In genomic region chr13:54948531-54949493, GRCm38 (mm10) we compare ENCODE assay signal across 9 mouse cellular contexts. TPM values are rescaled to one million over a fixed set of nuclear protein-coding genes. Genes with fewer than 3 reads are reported as not detected.
A peak's percentile ranks its signal among the peaks of the same experiment; 100 is the strongest.
DNase-seq lines count a peak whose midpoint lies in the region; ATAC-seq and TF ChIP-seq lines count a peak whose summit lies in the region.
"Had no signal": no experiment of that assay in that cellular context is flagged by ENCODE, and none has a peak within 500 bp of the region (broad histone marks: within the 10 kb centered on the region; RNA-seq: fewer than 3 reads in every experiment).

Unc5a (plus strand) TSS chr13:54949411.

- no peaks in the 10 kb centered on the region for H3K36me3 ChIP-seq in E14TG2a.4 (ENCODE audit: insufficient read depth, low read length)
- no peaks in the 10 kb centered on the region for H3K36me3 ChIP-seq in liver, embryonic 15.5 days (replicated peaks)

- DNase-seq in adrenal gland, postnatal 10 days = peak; percentile 75
- peak; percentile 78 for DNase-seq in embryo, embryonic 9.5 days (ENCODE audit: extremely low spot score)
- DNase-seq in heart, adult 9 months (ENCODE audit: low spot score in 2 of 2) = peak; percentile 25 to 27
- DNase-seq in kidney, postnatal 10 days = peak; percentile 63
- DNase-seq in right cerebral cortex, adult 18-20 months = peak; percentile 81
- DNase-seq in c-Kit-positive CD71-positive TER-119-positive erythroid progenitor cells, embryonic 14.5 days (ENCODE audit: low spot score) = no peak

- no peak for TF ChIP-seq CTCF in E14TG2a.4 (conservative IDR thresholded peaks at IDR 0.05; ENCODE audit: low read length)

- H3K27me3 ChIP-seq in E14TG2a.4 (ENCODE audit: insufficient read depth, low read length) = peaks cover 92% of the 10 kb centered on the region
- H3K27me3 ChIP-seq in liver, embryonic 15.5 days = peaks cover 95% of the 10 kb centered on the region

- H3K9me3 ChIP-seq in E14TG2a.4 (ENCODE audit: low read length) = no peaks in the 10 kb centered on the region
- H3K9me3 ChIP-seq in liver, embryonic 15.5 days (replicated peaks) = no peaks in the 10 kb centered on the region

- peak within 1 kb of the TSS; percentile 88 for H3K4me3 ChIP-seq in E14TG2a.4 (replicated peaks; ENCODE audit: low read length)
- H3K4me3 ChIP-seq in liver, embryonic 15.5 days (replicated peaks) = peak within 1 kb of the TSS; percentile 50
- H3K4me3 ChIP-seq: erythroblast, embryonic 14.5 days had no signal

- H3K27ac ChIP-seq in liver, embryonic 15.5 days (replicated peaks) = no peak within 1 kb of the TSS

- peak within 1 kb of the TSS; percentile 66 for H3K4me2 ChIP-seq in liver, embryonic 15.5 days

- H3K4me1 ChIP-seq in E14TG2a.4 (replicated peaks; ENCODE audit: low read depth, low read length) = peaks cover 16% of the 10 kb centered on the region
- 0 out of 2 replicates have a peak, but pooled peaks cover 6% of the 10 kb centered on the region for H3K4me1 ChIP-seq in liver, embryonic 15.5 days (replicated peaks)

- WGBS in liver, embryonic 15.5 days (ENCODE audit: insufficient replicate concordance) = 2% methylated on average over 91 of the region's 91 CpGs

- no peak for ATAC-seq in liver, embryonic 15.5 days (ENCODE audit: insufficient read depth)

- no peak within 1 kb of the TSS for H3K9ac ChIP-seq in liver, embryonic 15.5 days

RNA-seq across cellular contexts. Expression of gene Unc5a, which starts in this region (rescaled TPM):
- 1 to 10 TPM; 6.5 to 8.8 TPM for total RNA-seq in adrenal gland, postnatal 10 days (2021)
- polyA plus RNA-seq in liver, embryonic 15.5 days (2015; fragmentation: Nextera tagmentation; extraction: Ambion mirVana) = 0.51 and 0.69 TPM in 2 replicates
- polyA plus RNA-seq: erythroblast, embryonic 14.5 days had no signal
